Mouse (Mus musculus): ENCODE results near the gene Gm49776.
"Not testable (repeated sequence)": the region's sequence is repeated elsewhere in the genome, so short reads cannot be mapped to it uniquely, and the experiment has no call there.

Gm49776 gene

GRCm38 (mm10) chr16:18258221-18258620 lies at the start of gene Gm49776:
Gene Gm49776 (minus strand): TSS chr16:18258321.
- no peak for DNase-seq

DNA sequence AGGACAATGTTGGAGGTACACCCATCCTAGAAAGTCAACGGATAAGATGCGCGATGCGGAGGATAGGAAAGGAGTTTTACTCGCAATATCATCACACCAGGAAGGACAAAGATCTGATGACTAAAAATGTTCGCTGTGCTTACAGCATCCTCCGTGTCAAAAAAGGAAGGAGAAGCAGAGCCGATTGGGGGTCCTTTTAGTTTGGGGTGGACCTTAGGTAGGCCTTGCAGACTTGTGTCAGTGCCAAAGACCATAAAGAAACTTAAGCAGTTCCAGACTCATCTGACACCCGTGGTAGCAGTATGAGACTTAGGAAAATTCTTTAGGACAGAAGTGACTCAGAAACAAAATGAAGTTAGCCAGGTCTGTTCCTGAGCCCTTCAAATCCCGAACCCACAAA lies 31.5 kb upstream of the Gm49776 start:
- not testable (repeated sequence) for DNase-seq

GRCm38 (mm10) chr16:18289067-18289588 lies 31.0 kb upstream of the Gm49776 start, which contains the start of gene Dgcr8:
Gene Dgcr8 (minus strand): TSS chr16:18289246.
- peak; percentile 99 for DNase-seq

GRCm38 (mm10) chr16:18288581-18289061 lies 30.5 kb upstream of the Gm49776 start:
- peak; percentile 86 for DNase-seq

- no peak for DNase-seq
Measured at GRCm38 (mm10) chr16:18288166-18288565, 30.0 kb upstream of the Gm49776 start.

DNA sequence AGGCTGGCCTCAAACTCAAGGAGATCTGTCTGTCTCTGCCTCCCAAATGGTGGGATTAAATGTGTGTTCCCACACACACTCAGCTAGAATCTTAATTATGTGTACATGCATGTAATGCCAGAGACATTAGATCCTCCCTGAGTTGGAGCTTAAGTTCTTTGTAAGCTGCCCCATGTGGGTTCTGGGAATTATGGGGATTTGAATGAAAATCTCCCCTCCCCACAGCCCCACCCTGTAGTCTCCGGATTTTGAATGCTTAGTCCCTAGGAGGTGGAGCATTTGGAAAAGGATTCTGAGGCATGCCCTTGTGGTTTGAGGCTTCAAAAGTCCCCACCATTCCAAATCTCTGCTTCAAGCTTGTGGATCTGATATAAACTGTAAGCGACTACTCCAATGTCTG lies 17.0 kb upstream of the Gm49776 start:
- DNase-seq, result no peak

GRCm38 (mm10) chr16:18268182-18268581 lies 10.1 kb upstream of the Gm49776 start:
- no peak for DNase-seq

- DNase-seq, result no peak
Measured at GRCm38 (mm10) chr16:18265024-18265423, 6.9 kb upstream of the Gm49776 start.

- DNase-seq, result no peak
Measured at GRCm38 (mm10) chr16:18253866-18254265, 4.3 kb downstream of the Gm49776 start.

DNA sequence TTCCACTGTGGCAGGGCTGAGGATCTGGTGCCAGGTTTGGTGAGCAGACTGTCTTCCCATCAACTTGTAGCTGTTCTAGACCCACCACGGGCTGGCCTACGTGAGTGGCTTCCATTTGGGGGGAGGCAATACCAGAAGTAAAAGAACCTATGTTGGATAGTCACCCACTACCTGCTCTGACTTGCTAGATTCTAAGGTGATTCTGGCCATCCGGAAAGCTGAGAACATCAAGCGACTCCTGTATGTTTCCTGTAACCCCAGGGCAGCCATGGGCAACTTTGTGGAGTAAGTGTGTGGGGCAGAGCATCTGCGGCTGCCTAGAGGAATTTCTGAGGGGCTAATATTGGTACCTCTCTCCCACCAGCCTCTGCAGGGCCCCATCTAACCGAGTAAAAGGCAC lies 5.4 kb downstream of the Gm49776 start:
- no peak for DNase-seq

GRCm38 (mm10) chr16:18250828-18251790 lies 7.0 kb downstream of the Gm49776 start:
- DNase-seq, result peak; percentile 16

- DNase-seq, result no peak
Measured at GRCm38 (mm10) chr16:18250231-18250630, 7.9 kb downstream of the Gm49776 start.

- DNase-seq, result peak; percentile 51
Measured at GRCm38 (mm10) chr16:18249364-18249967, 8.7 kb downstream of the Gm49776 start.

DNA sequence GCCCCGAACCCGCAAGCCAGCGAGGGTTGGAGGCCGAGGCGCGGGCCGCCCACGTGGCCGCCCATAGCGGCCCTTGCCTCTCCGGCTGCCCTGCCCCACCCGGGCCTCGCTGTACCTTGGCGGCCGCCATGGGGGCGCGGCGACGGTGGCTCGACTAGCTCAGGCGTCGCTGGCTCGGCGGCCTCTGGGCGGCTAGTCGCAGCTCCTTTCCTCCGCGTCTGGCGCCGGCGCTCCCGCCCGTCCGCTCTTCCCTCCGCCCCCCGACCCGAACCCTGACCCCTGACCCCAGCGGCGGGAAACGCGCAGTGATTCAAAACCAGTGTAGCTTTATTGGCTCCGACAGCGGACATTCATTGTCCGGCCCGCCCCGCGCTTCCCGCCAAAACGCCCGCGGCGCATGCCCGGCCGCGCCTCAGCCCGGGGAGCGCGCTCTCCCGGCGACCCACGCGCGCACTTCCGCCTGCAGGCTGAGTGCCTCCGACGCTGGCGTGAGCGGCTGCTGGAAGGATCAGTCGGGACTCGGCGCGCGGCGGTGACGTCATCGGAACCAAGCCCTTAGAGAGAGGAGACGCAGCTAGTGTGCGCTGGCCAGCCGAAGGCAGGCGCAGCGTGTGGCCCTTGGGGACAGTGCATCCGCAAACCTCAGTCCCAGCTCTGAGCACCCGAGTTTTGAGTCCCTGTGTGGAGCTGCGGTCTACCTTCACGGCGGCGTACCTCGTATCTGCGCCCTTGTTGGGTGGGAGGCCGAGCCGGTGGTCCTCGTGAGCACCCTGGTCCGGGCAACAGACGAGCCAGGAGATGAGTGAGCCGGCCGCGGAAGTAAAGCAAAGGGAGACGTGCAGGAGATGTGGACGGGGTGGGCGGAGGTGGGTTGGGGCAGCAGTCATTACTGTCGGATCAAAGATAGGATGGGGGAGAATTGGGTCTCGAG lies 9.4 kb downstream of the Gm49776 start, which contains the start of the genes Trmt2a and Ranbp1:
Gene Trmt2a, plus strand, starts transcription at position 247 of the 931 bp plus-strand sequence.
Gene Ranbp1, minus strand, starts transcription at position 300 of the 931 bp plus-strand sequence.
- peak; percentile 98 for DNase-seq

GRCm38 (mm10) chr16:18247521-18248399 lies 10.4 kb downstream of the Gm49776 start:
- DNase-seq, result peak; percentile 58

GRCm38 (mm10) chr16:18241581-18241980 lies 16.5 kb downstream of the Gm49776 start:
- no peak for DNase-seq

DNA sequence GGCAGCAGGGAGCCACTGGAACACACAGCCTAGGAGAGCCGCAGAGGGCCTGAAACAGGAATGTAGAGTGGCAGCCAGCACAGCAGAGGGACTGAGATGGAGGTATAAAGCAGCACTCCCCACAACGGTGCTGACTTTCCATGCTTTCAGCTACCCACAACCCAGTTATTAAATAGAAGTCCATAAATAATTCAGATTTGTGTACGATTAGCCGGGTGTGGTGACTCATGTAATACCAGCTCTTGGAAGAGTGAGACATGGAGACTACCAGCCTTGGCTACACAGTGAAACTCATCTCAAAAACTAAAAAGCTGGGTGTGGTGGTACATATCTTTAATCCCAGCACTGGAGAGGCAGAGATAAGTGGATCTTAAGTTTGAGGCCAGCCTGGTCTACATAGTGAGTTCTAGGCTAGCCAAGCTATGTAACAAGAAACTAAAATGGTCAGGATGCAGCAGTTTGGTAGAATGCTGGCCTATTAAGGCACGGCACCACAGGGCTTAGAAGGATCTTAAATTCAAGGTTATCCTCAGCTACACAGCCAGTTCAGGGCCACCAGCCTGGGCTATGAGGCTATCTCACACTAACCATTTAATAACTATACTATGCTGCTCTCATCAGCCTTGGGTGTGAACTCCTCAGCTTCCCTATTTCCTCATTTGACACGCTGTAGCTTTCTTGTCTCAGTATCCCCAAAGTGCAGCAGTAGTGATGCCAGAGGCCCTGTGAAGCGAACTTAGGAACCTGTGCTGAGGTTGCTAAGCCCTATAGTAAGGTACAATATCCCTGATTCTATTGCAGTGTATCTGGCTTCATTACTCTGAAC lies 21.2 kb downstream of the Gm49776 start:
- DNase-seq, result no peak

GRCm38 (mm10) chr16:18235389-18236065 lies 22.6 kb downstream of the Gm49776 start:
- peak; percentile 51 for DNase-seq

DNA sequence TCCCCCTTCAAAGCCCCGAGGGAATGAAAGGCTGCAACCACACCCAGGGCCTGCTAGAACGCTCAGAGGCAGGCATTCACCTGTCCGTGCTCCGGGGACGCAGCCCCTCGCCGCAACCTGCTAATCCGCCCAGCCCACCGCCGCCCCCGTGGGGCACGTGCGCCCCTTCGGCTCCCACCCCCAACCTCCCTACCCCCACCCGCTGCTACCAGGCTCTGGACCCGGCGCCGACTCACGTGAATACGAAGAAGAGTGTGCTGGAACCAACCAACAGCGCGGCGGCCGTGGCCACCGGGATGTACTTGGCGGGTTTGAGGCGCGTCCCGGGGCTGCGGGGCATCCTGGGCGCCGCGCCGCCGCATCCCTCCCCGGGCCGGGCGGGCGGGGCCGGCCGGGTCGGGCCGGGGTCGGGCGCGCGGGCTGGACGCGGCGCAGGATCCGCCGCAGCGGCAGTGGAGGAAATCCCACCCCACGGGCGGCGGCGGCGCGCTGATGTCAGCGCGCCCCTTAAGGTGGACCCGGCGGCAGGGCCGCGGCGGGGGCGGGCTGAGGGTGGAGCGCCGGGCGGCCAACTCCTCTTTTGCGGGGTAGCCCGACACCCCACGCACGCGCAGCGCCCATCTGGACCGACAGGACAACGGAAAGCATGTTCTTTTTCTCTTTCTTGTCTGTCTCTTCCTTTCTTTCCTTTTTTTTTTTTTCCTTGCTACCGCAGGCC lies 23.3 kb downstream of the Gm49776 start, which contains the start of gene Zdhhc8:
Gene Zdhhc8, minus strand, starts transcription at position 466 of the 718 bp plus-strand sequence.
- peak; percentile 68 for DNase-seq

Measured in liver (tissue).